Mouse (Mus musculus): Measurements from ENCODE around the gene Gm21976. TPM values are rescaled to one million over a fixed set of nuclear protein-coding genes. Genes with fewer than 3 reads are reported as not detected.

Gm21976 gene
- not detected in 2 replicates for polyA plus RNA-seq (2012; ENCODE audit: insufficient read depth, low replicate concordance)

- TF ChIP-seq FLI1 (IDR thresholded peaks at IDR 0.05; ENCODE audit: low read length): no peak
- no peak for TF ChIP-seq GATA1 (IDR thresholded peaks at IDR 0.05; ENCODE audit: borderline replicate concordance, low read length)
- H3K4me1 ChIP-seq: peaks cover 20% of the 10 kb centered on the region
- H3K4me3 ChIP-seq (replicated peaks): no peak within 1 kb of the TSS
- peaks cover 14% of the 10 kb centered on the region for H3K36me3 ChIP-seq (replicated peaks; ENCODE audit: low read length)
- no peaks in the 10 kb centered on the region for H3K9me3 ChIP-seq
- peaks cover 4% of the 10 kb centered on the region for H3K27me3 ChIP-seq (replicated peaks)
These were observed at the start of gene Gm21976 for GRCm38 (mm10) chr13:98279686-98280085. Gene Gm21976, plus strand, starts transcription at chr13:98279887.

- no peaks in the 10 kb centered on the region for H3K4me1 ChIP-seq
- H3K36me3 ChIP-seq (replicated peaks; ENCODE audit: low read length): no peaks in the 10 kb centered on the region
- peaks cover 6% of the 10 kb centered on the region for H3K27me3 ChIP-seq (replicated peaks)
- no peaks in the 10 kb centered on the region for H3K9me3 ChIP-seq
- H3K4me3 ChIP-seq (replicated peaks): no peak overlapping the region
- TF ChIP-seq FLI1 (IDR thresholded peaks at IDR 0.05; ENCODE audit: low read length) (no peak), GATA1 (IDR thresholded peaks at IDR 0.05; ENCODE audit: borderline replicate concordance, low read length) (no peak)
These were observed 49.2 kb upstream of the Gm21976 start for GRCm38 (mm10) chr13:98230511-98230910.

GRCm38 (mm10) chr13:98235451-98235850 is 44.2 kb upstream of the Gm21976 start:
- TF ChIP-seq FLI1 (IDR thresholded peaks at IDR 0.05; ENCODE audit: low read length): no peak
- no peak for TF ChIP-seq GATA1 (IDR thresholded peaks at IDR 0.05; ENCODE audit: borderline replicate concordance, low read length)
- Histone ChIP-seq H3K9me3 (no peaks in the 10 kb centered on the region), H3K4me1 (peaks cover 3% of the 10 kb centered on the region; the same call in 1 of the 2 replicates), H3K27me3 (replicated peaks) (peaks cover 15% of the 10 kb centered on the region), H3K4me3 (replicated peaks) (no peak overlapping the region), H3K36me3 (replicated peaks; ENCODE audit: low read length) (no peaks in the 10 kb centered on the region)

- Histone ChIP-seq H3K9me3 (0 out of 2 replicates have a peak, but pooled peaks cover 5% of the 10 kb centered on the region), H3K36me3 (replicated peaks; ENCODE audit: low read length) (no peaks in the 10 kb centered on the region), H3K4me1 (peaks cover 3% of the 10 kb centered on the region; the same call in 1 of the 2 replicates), H3K27me3 (replicated peaks) (peaks cover 22% of the 10 kb centered on the region), H3K4me3 (replicated peaks) (no peak overlapping the region)
- TF ChIP-seq FLI1 (IDR thresholded peaks at IDR 0.05; ENCODE audit: low read length): no peak
- no peak for TF ChIP-seq GATA1 (IDR thresholded peaks at IDR 0.05; ENCODE audit: borderline replicate concordance, low read length)
These were observed 39.6 kb upstream of the Gm21976 start for GRCm38 (mm10) chr13:98239978-98240641.

- Histone ChIP-seq H3K4me3 (replicated peaks) (no peak overlapping the region), H3K9me3 (0 out of 2 replicates have a peak, but pooled peaks cover 5% of the 10 kb centered on the region), H3K36me3 (replicated peaks; ENCODE audit: low read length) (peaks cover 2% of the 10 kb centered on the region), H3K4me1 (peaks cover 3% of the 10 kb centered on the region; the same call in 1 of the 2 replicates), H3K27me3 (replicated peaks) (peaks cover 22% of the 10 kb centered on the region)
- TF ChIP-seq FLI1 (IDR thresholded peaks at IDR 0.05; ENCODE audit: low read length): no peak
- TF ChIP-seq GATA1 (IDR thresholded peaks at IDR 0.05; ENCODE audit: borderline replicate concordance, low read length): no peak
These were observed 38.0 kb upstream of the Gm21976 start for GRCm38 (mm10) chr13:98241531-98242282.

GRCm38 (mm10) chr13:98244571-98245350 is 34.9 kb upstream of the Gm21976 start:
- H3K4me3 ChIP-seq (replicated peaks): no peak overlapping the region

GRCm38 (mm10) chr13:98245386-98245785 is 34.3 kb upstream of the Gm21976 start:
- H3K9me3 ChIP-seq: 0 out of 2 replicates have a peak, but pooled peaks cover 5% of the 10 kb centered on the region
- peaks cover 38% of the 10 kb centered on the region for H3K36me3 ChIP-seq (replicated peaks; ENCODE audit: low read length)
- H3K4me3 ChIP-seq (replicated peaks): no peak overlapping the region
- H3K27me3 ChIP-seq (replicated peaks): peaks cover 10% of the 10 kb centered on the region
- TF ChIP-seq FLI1 (IDR thresholded peaks at IDR 0.05; ENCODE audit: low read length): no peak
- no peak for TF ChIP-seq GATA1 (IDR thresholded peaks at IDR 0.05; ENCODE audit: borderline replicate concordance, low read length)
- H3K4me1 ChIP-seq: no peaks in the 10 kb centered on the region

More at GRCm38 (mm10) chr13:98244571-98245350, 34.9 kb upstream of the Gm21976 start:
- peaks cover 10% of the 10 kb centered on the region for H3K27me3 ChIP-seq (replicated peaks)
- peaks cover 3% of the 10 kb centered on the region; the same call in 1 of the 2 replicates for H3K4me1 ChIP-seq
- 0 out of 2 replicates have a peak, but pooled peaks cover 5% of the 10 kb centered on the region for H3K9me3 ChIP-seq
- no peak for TF ChIP-seq GATA1 (IDR thresholded peaks at IDR 0.05; ENCODE audit: borderline replicate concordance, low read length)
- no peak for TF ChIP-seq FLI1 (IDR thresholded peaks at IDR 0.05; ENCODE audit: low read length)
- peaks cover 32% of the 10 kb centered on the region for H3K36me3 ChIP-seq (replicated peaks; ENCODE audit: low read length)

GRCm38 (mm10) chr13:98249594-98249993 is 30.1 kb upstream of the Gm21976 start:
- no peaks in the 10 kb centered on the region for H3K4me1 ChIP-seq
- H3K36me3 ChIP-seq (replicated peaks; ENCODE audit: low read length): peaks cover 79% of the 10 kb centered on the region
- H3K4me3 ChIP-seq (replicated peaks): no peak overlapping the region
- no peaks in the 10 kb centered on the region for H3K27me3 ChIP-seq (replicated peaks)
- TF ChIP-seq GATA1 (IDR thresholded peaks at IDR 0.05; ENCODE audit: borderline replicate concordance, low read length): no peak
- no peak for TF ChIP-seq FLI1 (IDR thresholded peaks at IDR 0.05; ENCODE audit: low read length)
- no peaks in the 10 kb centered on the region for H3K9me3 ChIP-seq

- Histone ChIP-seq H3K9me3 (no peaks in the 10 kb centered on the region), H3K27me3 (replicated peaks) (no peaks in the 10 kb centered on the region), H3K36me3 (replicated peaks; ENCODE audit: low read length) (peaks cover 97% of the 10 kb centered on the region), H3K4me1 (no peaks in the 10 kb centered on the region), H3K4me3 (replicated peaks) (no peak overlapping the region)
- no peak for TF ChIP-seq FLI1 (IDR thresholded peaks at IDR 0.05; ENCODE audit: low read length)
- TF ChIP-seq GATA1 (IDR thresholded peaks at IDR 0.05; ENCODE audit: borderline replicate concordance, low read length): no peak
These were observed 24.8 kb upstream of the Gm21976 start for GRCm38 (mm10) chr13:98254921-98255320.
